Mouse (Mus musculus): ENCODE results near the gene Sugp2. TPM values are rescaled to one million over a fixed set of nuclear protein-coding genes. Genes with fewer than 3 reads are reported as not detected.
"Not testable (repeated sequence)": the region's sequence is repeated elsewhere in the genome, so short reads cannot be mapped to it uniquely, and the experiment has no call there.

Gene Sugp2
- polyA plus RNA-seq, 1 experiment = 28.9 TPM

DNA sequence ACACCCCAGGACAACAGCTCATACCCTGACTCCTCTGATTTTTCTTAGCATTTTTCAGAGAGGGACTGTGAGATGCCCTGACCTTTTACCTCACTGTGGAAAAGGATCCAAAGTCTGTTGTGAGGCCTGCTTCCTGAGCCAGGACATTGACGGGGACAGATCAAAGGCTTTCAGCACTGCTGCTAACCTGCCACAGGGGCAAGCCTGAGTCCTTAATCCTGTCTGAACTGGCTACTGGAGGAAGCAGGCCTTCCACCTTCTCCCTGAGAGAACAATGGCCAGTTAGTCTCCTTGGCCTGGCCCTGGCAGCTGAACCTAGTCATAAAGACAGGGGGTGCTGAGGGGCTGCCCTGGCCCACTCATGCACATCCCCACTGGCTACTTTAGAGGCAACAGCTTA lies 25.9 kb upstream of the Sugp2 start:
- Histone ChIP-seq H3K4me3 (ENCODE audit: insufficient read depth, low read length) (no peak overlapping the region), H3K4me1 (ENCODE audit: control insufficient read depth, insufficient read depth, low read length) (no peaks in the 10 kb centered on the region), H3K27ac (ENCODE audit: insufficient read depth, low read length) (no peak overlapping the region)
- TF ChIP-seq CTCF (IDR thresholded peaks at IDR 0.05; ENCODE audit: borderline replicate concordance, insufficient read depth, low read length) (no peak), POLR2A (IDR thresholded peaks at IDR 0.05; ENCODE audit: low read depth, low read length) (no peak)

GRCm38 (mm10) chr8:70210538-70210937 lies 23.5 kb upstream of the Sugp2 start:
- TF ChIP-seq POLR2A (IDR thresholded peaks at IDR 0.05; ENCODE audit: low read depth, low read length) (no peak), CTCF (IDR thresholded peaks at IDR 0.05; ENCODE audit: borderline replicate concordance, insufficient read depth, low read length) (no peak)
- no peak overlapping the region for H3K4me3 ChIP-seq (ENCODE audit: insufficient read depth, low read length)
- H3K27ac ChIP-seq (ENCODE audit: insufficient read depth, low read length) = no peak overlapping the region; the same call in 1 of the 2 replicates
- H3K4me1 ChIP-seq (ENCODE audit: control insufficient read depth, insufficient read depth, low read length) = no peaks in the 10 kb centered on the region

- peak overlapping the region; percentile 56 for H3K4me3 ChIP-seq (ENCODE audit: insufficient read depth, low read length)
- no peaks in the 10 kb centered on the region for H3K4me1 ChIP-seq (ENCODE audit: control insufficient read depth, insufficient read depth, low read length)
- no peak overlapping the region for H3K27ac ChIP-seq (ENCODE audit: insufficient read depth, low read length)
- no peak for TF ChIP-seq POLR2A (IDR thresholded peaks at IDR 0.05; ENCODE audit: low read depth, low read length)
- TF ChIP-seq CTCF (IDR thresholded peaks at IDR 0.05; ENCODE audit: borderline replicate concordance, insufficient read depth, low read length) = no peak
These were observed 22.8 kb upstream of the Sugp2 start for GRCm38 (mm10) chr8:70211275-70211674.

DNA sequence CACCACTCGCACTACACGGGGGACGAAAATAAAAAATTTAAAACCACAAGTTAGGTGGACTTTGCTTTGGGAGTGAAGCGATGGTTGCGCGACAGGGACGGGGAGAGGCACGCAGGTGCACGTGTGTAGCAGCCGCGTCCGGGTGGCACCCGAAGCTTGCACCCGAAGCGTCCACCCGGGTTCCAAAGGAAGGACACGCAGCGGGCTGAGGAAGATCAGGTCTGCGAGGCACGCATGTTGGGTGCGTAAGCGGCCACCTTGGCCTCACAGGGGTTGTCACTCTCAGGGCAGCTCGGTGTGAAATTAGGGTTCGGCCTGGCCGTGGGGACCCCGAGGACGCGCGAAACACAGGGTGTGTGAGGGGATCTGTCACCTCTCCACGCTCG lies 22.3 kb upstream of the Sugp2 start:
- Histone ChIP-seq H3K27ac (ENCODE audit: insufficient read depth, low read length) (no peak overlapping the region), H3K4me1 (ENCODE audit: control insufficient read depth, insufficient read depth, low read length) (no peaks in the 10 kb centered on the region), H3K4me3 (ENCODE audit: insufficient read depth, low read length) (peak overlapping the region; percentile 56)
- TF ChIP-seq POLR2A (IDR thresholded peaks at IDR 0.05; ENCODE audit: low read depth, low read length) = no peak
- no peak for TF ChIP-seq CTCF (IDR thresholded peaks at IDR 0.05; ENCODE audit: borderline replicate concordance, insufficient read depth, low read length)

- H3K27ac ChIP-seq (ENCODE audit: insufficient read depth, low read length) = peak within 1 kb of the TSS; percentile 10; the same call in 1 of the 2 replicates
- no peaks in the 10 kb centered on the region for H3K4me1 ChIP-seq (ENCODE audit: control insufficient read depth, insufficient read depth, low read length)
- peak; percentile 85 for TF ChIP-seq POLR2A (IDR thresholded peaks at IDR 0.05; ENCODE audit: low read depth, low read length)
- no peak for TF ChIP-seq CTCF (IDR thresholded peaks at IDR 0.05; ENCODE audit: borderline replicate concordance, insufficient read depth, low read length)
- peak within 1 kb of the TSS; percentile 56 for H3K4me3 ChIP-seq (ENCODE audit: insufficient read depth, low read length)
These were observed 21.6 kb upstream of the Sugp2 start, which contains the start of gene Slc25a42 for GRCm38 (mm10) chr8:70212112-70213055. Gene Slc25a42, minus strand, starts transcription at chr8:70212305.

- Histone ChIP-seq H3K4me3 (ENCODE audit: insufficient read depth, low read length) (no peak overlapping the region), H3K27ac (ENCODE audit: insufficient read depth, low read length) (no peak overlapping the region), H3K4me1 (ENCODE audit: control insufficient read depth, insufficient read depth, low read length) (no peaks in the 10 kb centered on the region)
- TF ChIP-seq CTCF (IDR thresholded peaks at IDR 0.05; ENCODE audit: borderline replicate concordance, insufficient read depth, low read length) (no peak), POLR2A (IDR thresholded peaks at IDR 0.05; ENCODE audit: low read depth, low read length) (no peak)
These were observed 19.6 kb upstream of the Sugp2 start for GRCm38 (mm10) chr8:70214411-70214810.

DNA sequence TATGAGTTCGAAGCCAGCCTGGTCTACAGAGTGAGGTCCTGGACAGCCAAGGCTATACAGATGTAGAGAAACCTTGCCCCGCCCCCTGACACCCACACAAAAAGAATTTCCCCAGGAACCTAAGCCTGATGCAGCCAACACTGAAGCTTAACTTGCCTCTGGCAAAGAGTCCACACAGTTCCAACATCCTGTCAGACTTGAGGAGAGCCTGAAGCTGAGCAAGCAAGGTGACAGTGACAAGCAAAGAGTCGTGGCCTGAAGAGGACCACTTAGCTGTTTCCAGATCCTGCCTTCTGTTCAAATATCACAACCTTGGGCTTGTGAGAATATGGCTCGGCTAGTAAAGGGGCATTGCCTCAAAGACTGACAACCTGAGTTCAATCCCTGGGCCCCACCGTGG lies 18.9 kb upstream of the Sugp2 start:
- Histone ChIP-seq H3K4me1 (ENCODE audit: control insufficient read depth, insufficient read depth, low read length) (no peaks in the 10 kb centered on the region), H3K27ac (ENCODE audit: insufficient read depth, low read length) (no peak overlapping the region), H3K4me3 (ENCODE audit: insufficient read depth, low read length) (no peak overlapping the region)
- TF ChIP-seq POLR2A (IDR thresholded peaks at IDR 0.05; ENCODE audit: low read depth, low read length) = no peak
- TF ChIP-seq CTCF (IDR thresholded peaks at IDR 0.05; ENCODE audit: borderline replicate concordance, insufficient read depth, low read length) = no peak

GRCm38 (mm10) chr8:70216161-70216560 lies 17.9 kb upstream of the Sugp2 start:
- H3K4me1 ChIP-seq (ENCODE audit: control insufficient read depth, insufficient read depth, low read length); H3K27ac ChIP-seq (ENCODE audit: insufficient read depth, low read length); H3K4me3 ChIP-seq (ENCODE audit: insufficient read depth, low read length): not testable (repeated sequence)

DNA sequence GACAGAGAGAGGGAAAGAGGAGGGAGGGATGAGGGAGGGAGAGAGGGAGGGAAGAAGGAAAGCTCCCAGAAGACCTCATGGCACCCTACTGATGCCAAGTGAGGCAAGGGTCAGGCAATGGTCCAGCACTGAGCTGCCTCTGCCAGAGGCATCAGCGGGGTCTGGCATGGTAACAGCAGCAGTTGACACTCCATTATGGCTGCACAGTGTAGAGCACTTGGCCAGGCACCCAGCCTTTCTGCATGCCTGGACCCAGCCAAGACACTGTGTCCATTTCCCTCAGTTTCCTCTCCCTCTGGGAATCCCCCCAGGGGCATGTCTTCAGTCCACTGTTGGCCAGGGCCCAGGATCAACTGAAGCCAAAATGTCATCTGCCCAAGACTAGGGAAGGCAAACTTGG lies 17.5 kb upstream of the Sugp2 start:
- H3K4me1 ChIP-seq (ENCODE audit: control insufficient read depth, insufficient read depth, low read length) = no peaks in the 10 kb centered on the region
- H3K4me3 ChIP-seq (ENCODE audit: insufficient read depth, low read length) = no peak overlapping the region
- no peak for TF ChIP-seq POLR2A (IDR thresholded peaks at IDR 0.05; ENCODE audit: low read depth, low read length)
- no peak for TF ChIP-seq CTCF (IDR thresholded peaks at IDR 0.05; ENCODE audit: borderline replicate concordance, insufficient read depth, low read length)
- no peak overlapping the region for H3K27ac ChIP-seq (ENCODE audit: insufficient read depth, low read length)

DNA sequence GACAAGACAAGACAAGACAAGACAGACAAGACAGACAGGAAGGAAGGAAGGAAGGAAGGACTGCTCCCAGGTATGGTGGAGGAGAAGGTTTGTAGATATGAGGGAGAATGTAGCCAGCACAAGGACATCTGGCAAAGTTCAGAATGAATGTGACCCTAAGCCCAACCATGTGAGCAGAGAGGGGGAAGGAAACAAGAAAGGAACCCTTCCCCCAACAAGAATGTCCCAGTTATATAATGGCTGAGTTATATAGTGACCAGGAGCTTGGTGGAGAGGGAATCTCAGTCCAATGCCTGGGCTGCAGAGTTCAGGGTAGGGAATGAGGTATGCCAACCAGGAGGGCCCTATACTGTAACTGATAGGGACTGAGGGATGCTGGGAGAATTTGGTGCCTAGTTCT lies 16.6 kb upstream of the Sugp2 start:
- H3K4me1 ChIP-seq (ENCODE audit: control insufficient read depth, insufficient read depth, low read length) = no peaks in the 10 kb centered on the region
- no peak overlapping the region for H3K4me3 ChIP-seq (ENCODE audit: insufficient read depth, low read length)
- TF ChIP-seq POLR2A (IDR thresholded peaks at IDR 0.05; ENCODE audit: low read depth, low read length) (no peak), CTCF (IDR thresholded peaks at IDR 0.05; ENCODE audit: borderline replicate concordance, insufficient read depth, low read length) (no peak)

More for the DNA sequence above, 16.6 kb upstream of the Sugp2 start:
- H3K27ac ChIP-seq (ENCODE audit: insufficient read depth, low read length) = no peak overlapping the region

Data from embryonic fibroblast, embryonic 13.5 days (primary cell).